Mouse (Mus musculus): ENCODE results near the gene Krtap3-1. TPM values are rescaled to one million over a fixed set of nuclear protein-coding genes. Genes with fewer than 3 reads are reported as not detected.

Krtap3-1 gene
- polyA plus RNA-seq, 1 experiment from 2014 or later = not detected

DNA sequence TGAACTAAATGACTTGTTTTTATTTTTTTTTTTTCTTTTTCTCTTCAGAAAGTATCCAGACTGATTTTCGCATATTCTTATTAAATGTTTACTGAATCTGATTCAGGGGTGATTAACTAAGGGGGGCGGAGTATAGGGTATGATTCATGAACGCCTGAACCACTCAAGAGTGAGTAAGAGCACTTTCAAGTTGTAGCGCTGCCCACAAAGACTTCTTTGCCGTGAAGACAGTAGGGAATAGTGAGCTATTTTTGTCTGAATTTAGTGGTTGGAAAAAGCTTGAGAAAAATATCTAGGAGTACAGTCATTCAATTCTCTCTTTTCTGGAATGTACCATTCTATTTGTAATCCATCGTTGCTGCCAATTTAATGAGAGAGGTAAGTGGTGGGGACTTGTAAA, 15.1 kb upstream of the Krtap3-1 start:
- H3K9ac ChIP-seq (ENCODE audit: low read length) = no peak overlapping the region
- WGBS = 88% methylated on average over 6 of the region's 6 CpGs
- ATAC-seq (ENCODE audit: low FRiP score) (no peak), DNase-seq (ENCODE audit: low spot score, missing footprints) (no peak)
- H3K9me3 ChIP-seq (ENCODE audit: control insufficient read depth, low read length) = no peaks in the 10 kb centered on the region
- H3K4me1 ChIP-seq (ENCODE audit: control insufficient read depth, insufficient read depth, low read length) = no peaks in the 10 kb centered on the region
- H3K27ac ChIP-seq (ENCODE audit: low read depth, low read length) = no peak overlapping the region
- no peak overlapping the region for H3K4me3 ChIP-seq (ENCODE audit: low read depth, low read length)
- no peaks in the 10 kb centered on the region for H3K36me3 ChIP-seq (ENCODE audit: control insufficient read depth, insufficient read depth, low read length)
- no peak overlapping the region for H3K4me2 ChIP-seq
- H3K27me3 ChIP-seq (ENCODE audit: control insufficient read depth, insufficient read depth, low read length) = no peaks in the 10 kb centered on the region

- no peaks in the 10 kb centered on the region for H3K36me3 ChIP-seq (ENCODE audit: control insufficient read depth, insufficient read depth, low read length)
- WGBS = 92% methylated on average over 5 of the region's 5 CpGs
- H3K4me1 ChIP-seq (ENCODE audit: control insufficient read depth, insufficient read depth, low read length) = no peaks in the 10 kb centered on the region
- H3K4me3 ChIP-seq (ENCODE audit: low read depth, low read length) = no peak overlapping the region
- H3K4me2 ChIP-seq = no peak overlapping the region
- no peak overlapping the region for H3K27ac ChIP-seq (ENCODE audit: low read depth, low read length)
- H3K27me3 ChIP-seq (ENCODE audit: control insufficient read depth, insufficient read depth, low read length) = no peaks in the 10 kb centered on the region
- ATAC-seq (ENCODE audit: low FRiP score) (no peak), DNase-seq (ENCODE audit: low spot score, missing footprints) (no peak)
- no peaks in the 10 kb centered on the region for H3K9me3 ChIP-seq (ENCODE audit: control insufficient read depth, low read length)
- no peak overlapping the region for H3K9ac ChIP-seq (ENCODE audit: low read length)
These were observed 14.6 kb upstream of the Krtap3-1 start for GRCm38 (mm10) chr11:99581051-99581450.

DNA sequence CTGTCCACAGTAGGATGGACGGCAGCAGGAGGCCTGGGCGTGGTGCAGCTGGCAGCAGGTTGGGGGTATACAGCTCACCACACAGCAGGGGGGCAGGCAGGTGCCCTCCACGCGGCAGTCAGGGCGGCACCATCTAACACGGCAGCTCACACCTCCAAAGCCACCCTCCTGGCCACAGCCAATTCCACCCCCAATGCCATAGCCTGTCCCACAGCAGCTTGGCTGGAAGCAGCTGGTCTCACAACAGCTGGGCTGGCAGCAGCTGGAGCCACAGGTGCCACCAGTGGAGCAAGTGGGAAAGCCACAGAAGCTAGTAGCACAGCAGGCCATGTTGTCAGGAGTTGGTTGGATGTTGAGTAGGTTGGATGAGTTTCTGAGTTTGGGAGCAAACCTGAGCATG, 14.2 kb upstream of the Krtap3-1 start, which contains the start of gene Krtap1-5:
Krtap1-5 (minus strand) TSS at position 381 of the 400 bp plus-strand sequence.
- Histone ChIP-seq H3K9me3 (ENCODE audit: control insufficient read depth, low read length) (no peaks in the 10 kb centered on the region), H3K9ac (ENCODE audit: low read length) (no peak within 1 kb of the TSS), H3K27me3 (ENCODE audit: control insufficient read depth, insufficient read depth, low read length) (no peaks in the 10 kb centered on the region), H3K27ac (ENCODE audit: low read depth, low read length) (no peak within 1 kb of the TSS), H3K4me1 (ENCODE audit: control insufficient read depth, insufficient read depth, low read length) (no peaks in the 10 kb centered on the region), H3K4me3 (ENCODE audit: low read depth, low read length) (no peak within 1 kb of the TSS), H3K36me3 (ENCODE audit: control insufficient read depth, insufficient read depth, low read length) (no peaks in the 10 kb centered on the region), H3K4me2 (no peak within 1 kb of the TSS)
- ATAC-seq (ENCODE audit: low FRiP score) (no peak), DNase-seq (ENCODE audit: low spot score, missing footprints) (no peak)
- 89% methylated on average over 6 of the region's 6 CpGs for WGBS

- no peak overlapping the region for H3K27ac ChIP-seq (ENCODE audit: low read depth, low read length)
These were observed 7.7 kb upstream of the Krtap3-1 start for GRCm38 (mm10) chr11:99574106-99574505.

GRCm38 (mm10) chr11:99573164-99573563, 6.7 kb upstream of the Krtap3-1 start:
- no peak overlapping the region for H3K4me2 ChIP-seq
- WGBS = 19% methylated on average over 4 of the region's 4 CpGs

More at GRCm38 (mm10) chr11:99574106-99574505, 7.7 kb upstream of the Krtap3-1 start:
- no peaks in the 10 kb centered on the region for H3K9me3 ChIP-seq (ENCODE audit: control insufficient read depth, low read length)
- no peaks in the 10 kb centered on the region for H3K36me3 ChIP-seq (ENCODE audit: control insufficient read depth, insufficient read depth, low read length)
- under 1% methylated on average over 7 of the region's 7 CpGs for WGBS
- no peaks in the 10 kb centered on the region for H3K4me1 ChIP-seq (ENCODE audit: control insufficient read depth, insufficient read depth, low read length)
- DNase-seq (ENCODE audit: low spot score, missing footprints) (peak; percentile 96), ATAC-seq (ENCODE audit: low FRiP score) (peak; percentile 85)
- no peaks in the 10 kb centered on the region for H3K27me3 ChIP-seq (ENCODE audit: control insufficient read depth, insufficient read depth, low read length)
- H3K4me3 ChIP-seq (ENCODE audit: low read depth, low read length) = no peak overlapping the region
- no peak overlapping the region for H3K9ac ChIP-seq (ENCODE audit: low read length)
- peak overlapping the region; percentile 1; the same call in 1 of the 2 replicates for H3K4me2 ChIP-seq

GRCm38 (mm10) chr11:99562580-99562979, 3.9 kb downstream of the Krtap3-1 start:
- WGBS = 76% methylated on average over 6 of the region's 6 CpGs
- ATAC-seq (ENCODE audit: low FRiP score) = no peak

More at GRCm38 (mm10) chr11:99573164-99573563, 6.7 kb upstream of the Krtap3-1 start:
- no peak overlapping the region for H3K9ac ChIP-seq (ENCODE audit: low read length)
- H3K36me3 ChIP-seq (ENCODE audit: control insufficient read depth, insufficient read depth, low read length) = no peaks in the 10 kb centered on the region
- ATAC-seq (ENCODE audit: low FRiP score) (no peak), DNase-seq (ENCODE audit: low spot score, missing footprints) (peak; percentile 87)
- no peaks in the 10 kb centered on the region for H3K27me3 ChIP-seq (ENCODE audit: control insufficient read depth, insufficient read depth, low read length)
- no peaks in the 10 kb centered on the region for H3K4me1 ChIP-seq (ENCODE audit: control insufficient read depth, insufficient read depth, low read length)
- no peak overlapping the region for H3K27ac ChIP-seq (ENCODE audit: low read depth, low read length)
- no peak overlapping the region for H3K4me3 ChIP-seq (ENCODE audit: low read depth, low read length)
- no peaks in the 10 kb centered on the region for H3K9me3 ChIP-seq (ENCODE audit: control insufficient read depth, low read length)

DNA sequence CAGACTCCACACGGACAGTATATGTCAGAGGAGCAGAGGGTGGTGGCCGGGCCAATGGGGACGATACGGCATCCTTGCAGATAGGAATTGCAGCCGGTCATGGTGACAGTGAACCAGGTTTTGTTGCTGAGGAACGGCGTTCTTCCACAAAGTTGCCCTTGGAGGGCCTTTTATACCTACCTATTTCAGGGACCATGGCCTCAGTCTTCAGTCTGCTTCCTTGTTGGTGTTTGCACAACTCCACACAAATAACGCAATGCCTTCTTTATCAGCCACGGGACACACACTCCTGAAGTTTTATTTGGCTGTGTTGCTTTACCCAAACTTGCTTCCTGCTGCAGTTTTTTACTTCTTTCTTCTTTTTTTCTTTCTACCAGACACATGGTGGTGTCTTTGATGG, 7.1 kb downstream of the Krtap3-1 start, which contains the start of gene Gm11939:
Gm11939 (minus strand) TSS at position 101 of the 400 bp plus-strand sequence.
- Histone ChIP-seq H3K27me3 (ENCODE audit: control insufficient read depth, insufficient read depth, low read length) (no peaks in the 10 kb centered on the region), H3K9ac (ENCODE audit: low read length) (no peak within 1 kb of the TSS), H3K27ac (ENCODE audit: low read depth, low read length) (no peak within 1 kb of the TSS), H3K4me3 (ENCODE audit: low read depth, low read length) (no peak within 1 kb of the TSS), H3K4me1 (ENCODE audit: control insufficient read depth, insufficient read depth, low read length) (no peaks in the 10 kb centered on the region), H3K9me3 (ENCODE audit: control insufficient read depth, low read length) (no peaks in the 10 kb centered on the region), H3K4me2 (no peak within 1 kb of the TSS), H3K36me3 (ENCODE audit: control insufficient read depth, insufficient read depth, low read length) (no peaks in the 10 kb centered on the region)
- DNase-seq (ENCODE audit: low spot score, missing footprints) (no peak), ATAC-seq (ENCODE audit: low FRiP score) (no peak)
- WGBS = 93% methylated on average over 9 of the region's 9 CpGs

More at GRCm38 (mm10) chr11:99562580-99562979, 3.9 kb downstream of the Krtap3-1 start:
- no peak for DNase-seq (ENCODE audit: low spot score, missing footprints)
- H3K4me2 ChIP-seq = no peak overlapping the region
- no peaks in the 10 kb centered on the region for H3K36me3 ChIP-seq (ENCODE audit: control insufficient read depth, insufficient read depth, low read length)
- no peak overlapping the region for H3K4me3 ChIP-seq (ENCODE audit: low read depth, low read length)
- H3K27me3 ChIP-seq (ENCODE audit: control insufficient read depth, insufficient read depth, low read length) = no peaks in the 10 kb centered on the region
- no peak overlapping the region for H3K9ac ChIP-seq (ENCODE audit: low read length)
- H3K27ac ChIP-seq (ENCODE audit: low read depth, low read length) = no peak overlapping the region
- no peaks in the 10 kb centered on the region for H3K9me3 ChIP-seq (ENCODE audit: control insufficient read depth, low read length)
- no peaks in the 10 kb centered on the region for H3K4me1 ChIP-seq (ENCODE audit: control insufficient read depth, insufficient read depth, low read length)

GRCm38 (mm10) chr11:99557976-99558745, 8.3 kb downstream of the Krtap3-1 start:
- no peaks in the 10 kb centered on the region for H3K9me3 ChIP-seq (ENCODE audit: control insufficient read depth, low read length)
- no peaks in the 10 kb centered on the region for H3K36me3 ChIP-seq (ENCODE audit: control insufficient read depth, insufficient read depth, low read length)
- H3K27me3 ChIP-seq (ENCODE audit: control insufficient read depth, insufficient read depth, low read length) = no peaks in the 10 kb centered on the region
- WGBS = 84% methylated on average over 3 of the region's 3 CpGs
- H3K9ac ChIP-seq (ENCODE audit: low read length) = no peak overlapping the region
- no peak overlapping the region for H3K4me3 ChIP-seq (ENCODE audit: low read depth, low read length)
- ATAC-seq (ENCODE audit: low FRiP score) = no peak
- no peak overlapping the region for H3K4me2 ChIP-seq
- H3K4me1 ChIP-seq (ENCODE audit: control insufficient read depth, insufficient read depth, low read length) = no peaks in the 10 kb centered on the region
- no peak for DNase-seq (ENCODE audit: low spot score, missing footprints)
- H3K27ac ChIP-seq (ENCODE audit: low read depth, low read length) = no peak overlapping the region

DNA sequence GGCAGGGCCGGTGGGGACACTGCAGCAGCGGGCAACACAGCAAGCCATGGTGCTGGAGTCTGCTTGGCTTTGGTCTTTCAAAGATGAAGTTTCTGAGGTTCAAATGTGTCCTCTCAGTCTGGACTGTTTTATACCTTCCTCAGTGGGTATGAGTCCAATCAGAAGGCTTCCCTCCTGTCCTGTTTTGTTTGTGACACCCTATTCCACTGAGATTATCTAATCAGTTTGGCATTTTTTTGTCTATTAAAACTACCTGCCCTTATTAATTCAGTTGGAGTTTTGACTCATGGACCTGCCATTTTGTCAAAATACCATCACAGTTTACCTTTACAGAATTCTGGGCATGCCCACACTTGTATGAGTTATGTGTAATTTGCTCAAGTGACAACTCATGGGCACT, 9.7 kb downstream of the Krtap3-1 start, which contains the start of gene Krtap3-2:
Krtap3-2 (minus strand) TSS at position 101 of the 400 bp plus-strand sequence.
- Histone ChIP-seq H3K9ac (ENCODE audit: low read length) (no peak within 1 kb of the TSS), H3K36me3 (ENCODE audit: control insufficient read depth, insufficient read depth, low read length) (no peaks in the 10 kb centered on the region), H3K4me3 (ENCODE audit: low read depth, low read length) (no peak within 1 kb of the TSS), H3K4me2 (no peak within 1 kb of the TSS), H3K9me3 (ENCODE audit: control insufficient read depth, low read length) (no peaks in the 10 kb centered on the region), H3K27me3 (ENCODE audit: control insufficient read depth, insufficient read depth, low read length) (no peaks in the 10 kb centered on the region), H3K4me1 (ENCODE audit: control insufficient read depth, insufficient read depth, low read length) (no peaks in the 10 kb centered on the region), H3K27ac (ENCODE audit: low read depth, low read length) (no peak within 1 kb of the TSS)
- WGBS = 100% methylated on average over 1 of the region's 2 CpGs
- ATAC-seq (ENCODE audit: low FRiP score) (no peak), DNase-seq (ENCODE audit: low spot score, missing footprints) (no peak)

All from midbrain, embryonic 11.5 days (tissue).